Mouse (Mus musculus): ENCODE data around the gene Scn1b. TPM values are rescaled to one million over a fixed set of nuclear protein-coding genes. Genes with fewer than 3 reads are reported as not detected.
A peak's percentile ranks its signal among the peaks of the same experiment; 100 is the strongest.

Scn1b gene
- polyA plus RNA-seq, 1 experiment from 2014 or later: 9.4 TPM

DNA sequence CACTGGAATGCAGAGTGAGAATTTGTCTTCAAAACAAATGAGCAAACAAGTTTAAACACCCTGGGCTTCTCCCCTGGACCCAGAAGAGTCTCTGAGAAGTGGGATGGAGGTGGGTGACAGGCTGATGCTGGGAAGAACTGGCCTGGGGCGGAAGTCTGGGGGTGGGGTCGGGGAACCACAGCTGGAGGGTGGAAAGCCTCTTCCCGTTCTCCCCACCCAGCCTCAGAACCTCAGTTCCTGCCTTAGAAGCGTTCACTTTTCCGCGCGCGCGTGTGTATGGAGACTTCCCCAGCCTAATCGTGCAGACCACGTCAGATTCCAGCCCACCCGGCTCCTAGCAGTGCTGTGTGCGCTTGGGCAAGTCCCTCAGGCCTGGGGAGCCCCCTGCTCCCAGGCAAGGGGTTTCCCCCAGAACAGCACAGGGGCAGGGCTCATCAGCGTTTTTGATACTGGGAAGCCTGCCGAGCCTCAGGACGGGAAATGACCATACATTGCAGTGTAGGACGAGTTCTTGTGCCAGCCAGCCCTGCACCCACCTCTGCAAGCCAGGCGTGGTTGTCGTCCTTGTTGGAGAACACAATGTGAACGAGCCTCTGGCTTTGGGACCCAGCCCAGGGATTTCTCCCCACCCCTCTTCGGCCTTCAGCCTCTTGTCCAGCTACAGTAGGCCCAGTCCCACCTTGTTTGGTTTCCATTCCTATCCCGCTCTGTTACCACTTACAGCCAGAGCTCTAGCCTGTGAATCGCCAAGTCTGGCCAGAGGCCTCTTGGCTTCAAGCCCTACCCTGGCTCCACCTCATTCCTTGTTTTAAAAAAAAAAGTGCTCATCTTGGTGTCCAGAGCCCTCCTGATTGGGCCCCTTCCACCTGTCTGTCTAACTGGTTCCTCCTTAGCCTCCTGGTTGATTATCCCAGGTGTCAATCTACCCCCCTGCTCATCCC lies 24.8 kb upstream of the Scn1b start:
- peak; percentile 56 for ATAC-seq (ENCODE audit: low read depth)
- no peaks in the 10 kb centered on the region for H3K27me3 ChIP-seq (replicated peaks; ENCODE audit: control insufficient read depth, insufficient read depth, low read length)
- H3K4me1 ChIP-seq (ENCODE audit: control insufficient read depth, insufficient read depth, low read length): peaks cover 18% of the 10 kb centered on the region; the same call in 1 of the 2 replicates
- H3K4me3 ChIP-seq (ENCODE audit: low read depth, low read length): peak overlapping the region; percentile 72
- peak; percentile 78 for DNase-seq (ENCODE audit: low spot score)
- WGBS: 16% methylated on average over 19 of the region's 23 CpGs
- H3K9me3 ChIP-seq (ENCODE audit: control insufficient read depth, low read length): no peaks in the 10 kb centered on the region
- peak overlapping the region; percentile 94 for H3K27ac ChIP-seq (replicated peaks; ENCODE audit: low read depth, low read length)
- H3K36me3 ChIP-seq (ENCODE audit: control insufficient read depth, insufficient read depth, low read length): peaks cover 4% of the 10 kb centered on the region; the same call in 1 of the 2 replicates
- H3K9ac ChIP-seq (ENCODE audit: low read depth, low read length): peak overlapping the region; percentile 81
- peak overlapping the region; percentile 72 for H3K4me2 ChIP-seq (ENCODE audit: low read depth, low read length)

DNA sequence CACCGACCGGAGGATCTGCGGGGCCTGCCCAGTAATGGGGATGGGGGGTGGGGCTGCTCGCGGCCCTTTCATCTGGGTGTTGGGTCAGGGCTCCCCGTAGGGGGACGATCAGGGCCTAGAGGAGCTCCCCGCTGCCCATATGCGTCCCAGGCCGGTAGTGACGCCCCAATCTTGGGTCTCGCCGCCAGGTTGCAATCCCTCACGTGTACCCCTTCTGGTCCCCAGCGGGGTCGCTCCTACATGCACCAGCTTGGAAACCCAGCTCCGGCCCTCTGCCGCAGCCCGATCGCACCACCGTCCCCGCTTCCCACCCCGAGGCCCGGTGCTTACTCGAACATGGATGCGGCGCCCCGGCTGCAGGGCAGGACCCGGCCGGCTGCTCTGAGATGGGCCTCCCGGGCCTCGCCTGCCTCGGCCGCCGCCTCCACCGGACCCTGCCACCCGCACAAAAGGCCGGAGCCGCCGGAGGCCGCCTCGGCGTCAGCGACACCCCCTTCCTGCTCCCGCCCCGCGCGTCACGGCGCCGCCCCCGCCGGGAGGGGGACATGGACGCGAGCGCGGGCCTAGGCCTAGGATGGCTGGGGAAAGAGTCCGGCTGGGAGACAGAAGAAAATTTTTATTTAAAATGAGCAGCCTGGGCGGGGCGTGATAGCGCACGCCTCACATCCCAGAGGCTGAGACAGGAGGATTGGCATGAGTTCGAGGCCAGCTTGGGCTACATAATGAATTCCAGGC lies 23.9 kb upstream of the Scn1b start:
- peaks cover 18% of the 10 kb centered on the region; the same call in 1 of the 2 replicates for H3K4me1 ChIP-seq (ENCODE audit: control insufficient read depth, insufficient read depth, low read length)

GRCm38 (mm10) chr7:31149751-31150565 lies 23.2 kb upstream of the Scn1b start:
- H3K4me1 ChIP-seq (ENCODE audit: control insufficient read depth, insufficient read depth, low read length): peaks cover 18% of the 10 kb centered on the region; the same call in 1 of the 2 replicates
- DNase-seq (ENCODE audit: low spot score) (peak; percentile 41), ATAC-seq (ENCODE audit: low read depth) (no peak)
- peak overlapping the region; percentile 72 for H3K4me3 ChIP-seq (ENCODE audit: low read depth, low read length)
- peak overlapping the region; percentile 81 for H3K9ac ChIP-seq (ENCODE audit: low read depth, low read length)
- H3K4me2 ChIP-seq (ENCODE audit: low read depth, low read length): peak overlapping the region; percentile 72
- 2% methylated on average over 13 of the region's 20 CpGs for WGBS
- peaks cover 16% of the 10 kb centered on the region; the same call in 1 of the 2 replicates for H3K36me3 ChIP-seq (ENCODE audit: control insufficient read depth, insufficient read depth, low read length)
- H3K27ac ChIP-seq (replicated peaks; ENCODE audit: low read depth, low read length): peak overlapping the region; percentile 94
- no peaks in the 10 kb centered on the region for H3K27me3 ChIP-seq (replicated peaks; ENCODE audit: control insufficient read depth, insufficient read depth, low read length)
- H3K9me3 ChIP-seq (ENCODE audit: control insufficient read depth, low read length): no peaks in the 10 kb centered on the region

More for the DNA sequence above, 23.9 kb upstream of the Scn1b start:
- under 1% methylated on average over 35 of the region's 63 CpGs for whole genome bisulfite sequencing
- H3K4me3 ChIP-seq (ENCODE audit: low read depth, low read length): peak overlapping the region; percentile 72
- peak overlapping the region; percentile 72 for H3K4me2 ChIP-seq (ENCODE audit: low read depth, low read length)
- DNase-seq (ENCODE audit: low spot score): peak; percentile 94
- H3K27me3 ChIP-seq (replicated peaks; ENCODE audit: control insufficient read depth, insufficient read depth, low read length): no peaks in the 10 kb centered on the region
- H3K9me3 ChIP-seq (ENCODE audit: control insufficient read depth, low read length): no peaks in the 10 kb centered on the region
- H3K27ac ChIP-seq (replicated peaks; ENCODE audit: low read depth, low read length): peak overlapping the region; percentile 94
- peaks cover 11% of the 10 kb centered on the region; the same call in 1 of the 2 replicates for H3K36me3 ChIP-seq (ENCODE audit: control insufficient read depth, insufficient read depth, low read length)
- ATAC-seq (ENCODE audit: low read depth): peak; percentile 91
- peak overlapping the region; percentile 81 for H3K9ac ChIP-seq (ENCODE audit: low read depth, low read length)

DNA sequence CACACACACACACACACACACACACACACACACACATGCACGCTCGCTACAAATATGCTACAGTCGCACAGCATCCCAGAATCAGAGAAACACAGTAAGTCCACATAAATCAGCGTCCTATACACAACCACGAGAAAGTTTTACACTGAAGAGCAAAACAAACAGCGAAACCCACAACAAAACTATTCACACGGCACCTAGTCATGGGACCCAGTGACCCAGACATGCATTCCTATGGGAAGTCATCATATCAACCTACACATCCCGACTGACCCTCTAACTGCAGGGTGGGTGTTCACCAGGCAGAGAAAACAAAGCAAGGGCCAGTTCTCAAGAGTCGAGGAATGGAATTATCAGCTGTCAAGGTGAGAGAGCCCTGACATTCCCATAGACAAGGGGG lies 22.5 kb upstream of the Scn1b start:
- 32% methylated on average over 9 of the region's 9 CpGs for WGBS
- DNase-seq (ENCODE audit: low spot score): no peak
- Histone ChIP-seq H3K36me3 (ENCODE audit: control insufficient read depth, insufficient read depth, low read length) (peaks cover 16% of the 10 kb centered on the region; the same call in 1 of the 2 replicates), H3K9me3 (ENCODE audit: control insufficient read depth, low read length) (no peaks in the 10 kb centered on the region), H3K27ac (replicated peaks; ENCODE audit: low read depth, low read length) (peak overlapping the region; percentile 94), H3K9ac (ENCODE audit: low read depth, low read length) (peak overlapping the region; percentile 81), H3K4me1 (ENCODE audit: control insufficient read depth, insufficient read depth, low read length) (peaks cover 18% of the 10 kb centered on the region; the same call in 1 of the 2 replicates), H3K4me2 (ENCODE audit: low read depth, low read length) (peak overlapping the region; percentile 72), H3K27me3 (replicated peaks; ENCODE audit: control insufficient read depth, insufficient read depth, low read length) (no peaks in the 10 kb centered on the region), H3K4me3 (ENCODE audit: low read depth, low read length) (peak overlapping the region; percentile 72)
- no peak for ATAC-seq (ENCODE audit: low read depth)

DNA sequence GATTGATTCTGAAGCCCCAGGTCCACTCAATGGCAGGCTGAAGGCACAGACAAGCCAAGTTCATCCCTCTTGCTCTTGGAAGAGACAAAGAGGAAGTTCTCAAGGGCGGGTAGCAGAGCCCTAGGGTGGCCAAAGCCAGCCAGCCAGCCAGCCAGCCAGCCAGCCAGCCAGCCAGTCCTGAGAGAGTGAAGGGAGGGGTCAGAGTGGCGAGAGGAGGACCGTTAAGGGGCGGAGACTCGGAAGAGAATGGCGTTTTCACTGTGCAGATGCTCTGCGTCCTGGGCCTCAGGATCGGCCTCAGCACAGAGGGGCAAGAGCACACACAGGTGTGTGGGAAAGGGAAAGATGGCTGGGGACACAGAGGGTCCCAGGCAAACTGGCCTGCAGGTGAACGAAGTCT lies 22.0 kb upstream of the Scn1b start:
- H3K4me2 ChIP-seq (ENCODE audit: low read depth, low read length): peak overlapping the region; percentile 72
- H3K4me3 ChIP-seq (ENCODE audit: low read depth, low read length): peak overlapping the region; percentile 72
- no peaks in the 10 kb centered on the region for H3K9me3 ChIP-seq (ENCODE audit: control insufficient read depth, low read length)
- H3K27ac ChIP-seq (replicated peaks; ENCODE audit: low read depth, low read length): peak overlapping the region; percentile 94
- peaks cover 18% of the 10 kb centered on the region; the same call in 1 of the 2 replicates for H3K4me1 ChIP-seq (ENCODE audit: control insufficient read depth, insufficient read depth, low read length)
- DNase-seq (ENCODE audit: low spot score): peak; percentile 59
- peak; percentile 25; the same call in 1 of the 2 replicates for ATAC-seq (ENCODE audit: low read depth)
- WGBS: 5% methylated on average over 9 of the region's 9 CpGs
- peaks cover 16% of the 10 kb centered on the region; the same call in 1 of the 2 replicates for H3K36me3 ChIP-seq (ENCODE audit: control insufficient read depth, insufficient read depth, low read length)
- H3K27me3 ChIP-seq (replicated peaks; ENCODE audit: control insufficient read depth, insufficient read depth, low read length): no peaks in the 10 kb centered on the region
- peak overlapping the region; percentile 81 for H3K9ac ChIP-seq (ENCODE audit: low read depth, low read length)

DNA sequence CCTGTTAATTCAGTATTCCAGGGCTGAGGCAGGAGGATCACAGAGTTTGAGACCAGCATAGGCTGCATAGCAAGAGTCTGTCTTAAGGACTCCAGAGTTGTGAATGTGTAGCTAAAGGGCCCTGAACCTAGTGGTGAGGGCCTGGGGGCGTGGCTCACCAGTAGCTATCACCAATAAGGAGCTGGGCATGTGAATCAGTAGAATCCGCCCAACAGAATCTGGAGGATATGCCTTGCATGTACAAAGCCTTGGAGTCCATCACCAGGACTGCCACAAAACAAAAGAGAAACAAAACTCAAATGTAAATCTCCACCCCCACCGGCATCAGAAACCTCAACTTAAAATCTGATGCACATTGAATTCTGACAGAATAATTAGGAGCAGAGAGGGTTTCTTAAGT lies 21.3 kb upstream of the Scn1b start:
- Histone ChIP-seq H3K9me3 (ENCODE audit: control insufficient read depth, low read length) (no peaks in the 10 kb centered on the region), H3K4me3 (ENCODE audit: low read depth, low read length) (no peak overlapping the region; the same call in 1 of the 2 replicates), H3K4me1 (ENCODE audit: control insufficient read depth, insufficient read depth, low read length) (peaks cover 18% of the 10 kb centered on the region; the same call in 1 of the 2 replicates), H3K27me3 (replicated peaks; ENCODE audit: control insufficient read depth, insufficient read depth, low read length) (no peaks in the 10 kb centered on the region), H3K36me3 (ENCODE audit: control insufficient read depth, insufficient read depth, low read length) (peaks cover 22% of the 10 kb centered on the region), H3K4me2 (ENCODE audit: low read depth, low read length) (peak overlapping the region; percentile 72), H3K9ac (ENCODE audit: low read depth, low read length) (peak overlapping the region; percentile 81), H3K27ac (replicated peaks; ENCODE audit: low read depth, low read length) (peak overlapping the region; percentile 94)
- DNase-seq (ENCODE audit: low spot score) (no peak), ATAC-seq (ENCODE audit: low read depth) (no peak)
- 63% methylated on average over 3 of the region's 3 CpGs for WGBS

GRCm38 (mm10) chr7:31145596-31146160 lies 18.9 kb upstream of the Scn1b start:
- Histone ChIP-seq H3K9me3 (ENCODE audit: control insufficient read depth, low read length) (no peaks in the 10 kb centered on the region), H3K4me2 (ENCODE audit: low read depth, low read length) (no peak overlapping the region), H3K4me1 (ENCODE audit: control insufficient read depth, insufficient read depth, low read length) (peaks cover 10% of the 10 kb centered on the region; the same call in 1 of the 2 replicates), H3K36me3 (ENCODE audit: control insufficient read depth, insufficient read depth, low read length) (peaks cover 46% of the 10 kb centered on the region), H3K27ac (replicated peaks; ENCODE audit: low read depth, low read length) (no peak overlapping the region), H3K4me3 (ENCODE audit: low read depth, low read length) (no peak overlapping the region), H3K9ac (ENCODE audit: low read depth, low read length) (no peak overlapping the region), H3K27me3 (replicated peaks; ENCODE audit: control insufficient read depth, insufficient read depth, low read length) (no peaks in the 10 kb centered on the region)
- ATAC-seq (ENCODE audit: low read depth): no peak
- WGBS: 84% methylated on average over 12 of the region's 12 CpGs
- DNase-seq (ENCODE audit: low spot score): no peak

Measured in embryonic facial prominence, embryonic 14.5 days (tissue).